Mouse (Mus musculus): ENCODE measurements around the gene Stard3nl.

The Stard3nl gene

DNA sequence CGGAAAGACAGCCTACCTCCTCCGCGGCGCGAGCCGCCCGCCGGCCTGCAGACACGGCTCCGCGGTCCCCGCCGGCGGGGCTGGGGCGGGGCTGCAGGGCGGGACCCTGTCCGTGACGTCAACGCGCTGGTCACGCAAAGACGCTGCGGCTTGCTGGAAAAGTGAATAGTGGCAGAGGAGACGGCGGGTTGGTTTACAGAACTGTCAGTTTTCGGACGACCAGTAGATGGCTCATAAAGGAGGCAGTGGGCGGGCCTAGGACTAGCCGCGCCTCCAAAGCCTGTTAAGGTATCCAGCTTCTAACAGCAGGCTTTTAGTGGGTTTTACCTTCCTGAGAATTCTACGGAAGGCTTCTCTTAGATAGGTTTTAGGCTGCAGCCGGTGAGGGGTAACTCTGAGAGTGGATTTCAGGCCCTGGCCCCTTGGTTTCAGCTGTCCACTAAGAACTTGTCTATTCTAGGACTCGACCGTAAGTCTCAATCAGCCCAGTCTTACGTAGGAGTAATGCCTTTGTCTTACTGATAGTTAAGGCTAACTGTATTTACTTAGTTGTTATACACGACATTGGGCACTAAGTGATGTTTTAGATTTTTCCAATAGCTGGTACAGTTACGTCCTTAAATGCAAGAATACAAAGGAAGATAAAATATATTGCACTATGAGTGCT lies at the start of gene Stard3nl:
Gene Stard3nl, minus strand, starts transcription at position 108 of the 667 bp plus-strand sequence.
- DNase-seq, result peak; percentile 99

DNA sequence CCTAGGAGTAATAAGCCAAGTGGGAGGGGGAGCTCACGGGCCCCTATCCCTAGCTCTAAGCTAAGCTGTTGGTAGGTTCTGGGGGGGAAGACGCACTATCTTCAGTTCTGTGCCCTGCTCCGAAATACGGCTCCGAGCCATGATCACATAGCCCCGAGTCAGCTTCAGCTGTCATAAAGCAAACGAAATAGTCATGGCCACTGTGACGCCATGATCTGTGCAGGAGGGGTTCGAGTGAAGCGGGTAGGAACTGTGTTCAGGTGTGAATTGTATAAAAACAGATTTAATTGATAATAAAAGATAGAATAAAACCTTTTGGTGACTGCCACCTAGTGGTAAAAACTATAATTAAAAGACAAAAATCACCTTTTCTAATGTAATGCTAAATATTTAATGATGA lies 42.4 kb upstream of the Stard3nl start:
- peak; percentile 36 for DNase-seq

DNA sequence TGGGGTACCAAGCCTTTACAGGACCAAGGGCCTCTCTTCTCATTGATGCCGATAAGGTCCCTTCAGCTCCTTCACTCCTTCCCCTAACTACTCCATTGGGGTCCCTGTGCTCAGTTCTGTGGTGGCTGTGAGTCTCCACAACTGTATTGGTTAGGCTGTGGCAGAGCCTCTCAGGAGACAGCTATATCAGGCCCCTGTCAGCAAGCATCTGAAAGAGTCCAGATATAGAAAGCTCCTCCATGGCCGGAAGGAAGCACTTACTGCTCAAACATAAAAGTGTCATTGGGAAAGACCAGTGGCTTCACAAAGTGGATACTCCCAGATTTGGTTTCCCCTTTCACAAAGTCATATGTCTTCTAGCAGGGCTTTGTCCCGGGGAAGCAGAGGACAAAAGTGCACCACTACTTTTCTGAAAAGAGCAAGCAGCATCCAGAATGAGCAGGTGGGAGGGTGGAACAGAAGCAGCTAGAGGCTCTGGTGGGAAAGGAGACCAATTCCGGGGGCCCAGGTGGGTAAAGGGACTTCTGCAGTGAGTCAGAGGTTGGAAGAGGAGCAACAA lies 34.3 kb upstream of the Stard3nl start:
- DNase-seq, result no peak

DNA sequence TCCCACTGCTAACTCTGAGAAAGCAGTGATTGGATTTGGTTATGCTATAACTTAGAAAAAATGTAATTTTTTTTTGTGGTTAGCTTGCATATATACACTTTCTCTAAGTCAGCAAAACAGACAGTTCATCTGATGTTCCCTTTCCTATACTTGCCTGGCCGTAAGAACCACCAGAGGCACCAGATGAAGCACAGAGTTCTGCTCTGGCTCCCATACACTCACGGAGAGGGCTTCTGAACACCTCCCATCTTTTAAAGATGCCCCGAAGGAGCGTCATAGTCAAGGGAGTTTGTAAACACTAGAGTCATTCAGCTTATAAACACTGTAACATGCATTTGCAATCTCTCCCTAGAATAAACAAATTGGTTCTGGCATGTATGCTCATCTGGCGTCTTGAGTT lies 32.5 kb upstream of the Stard3nl start:
- no peak for DNase-seq

DNA sequence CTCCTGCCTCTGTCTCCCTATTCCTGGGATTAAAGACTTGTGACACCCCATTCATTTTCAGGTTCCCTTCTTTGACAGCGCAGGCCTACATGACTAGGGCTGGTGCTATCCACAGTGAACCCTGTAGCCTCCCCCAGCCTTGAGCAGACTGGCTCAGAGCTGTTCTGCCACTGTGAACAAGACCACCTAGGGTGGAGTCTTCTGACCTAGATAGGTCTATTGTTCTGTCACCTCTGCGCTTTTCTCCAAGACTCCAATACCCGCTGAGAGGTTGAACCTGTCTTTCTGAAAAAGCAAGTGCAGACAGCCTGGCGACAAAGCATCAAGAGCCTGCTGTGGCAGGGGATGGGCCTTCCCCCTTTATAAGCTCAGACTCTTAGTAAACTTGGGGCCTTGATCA lies 29.0 kb upstream of the Stard3nl start:
- no peak for DNase-seq

DNA sequence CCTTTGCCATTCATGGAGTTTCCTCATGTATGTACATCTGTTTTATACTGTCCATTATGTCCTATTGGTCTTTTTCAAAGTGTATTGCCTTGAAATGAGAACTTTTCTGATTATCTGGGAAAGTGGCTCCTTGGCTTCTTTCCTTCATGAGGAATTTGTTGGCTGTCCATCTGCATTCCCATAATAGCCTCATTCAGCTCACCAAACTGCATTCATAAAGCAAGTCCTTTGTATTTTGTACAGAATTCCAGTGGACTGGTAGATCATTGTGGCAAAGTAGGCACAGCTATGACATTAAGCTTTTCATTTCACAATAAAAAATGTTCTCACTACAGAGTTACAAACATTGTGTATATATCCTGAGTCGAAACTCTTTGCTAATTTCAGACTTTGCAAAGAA lies 26.9 kb upstream of the Stard3nl start:
- no peak for DNase-seq

DNA sequence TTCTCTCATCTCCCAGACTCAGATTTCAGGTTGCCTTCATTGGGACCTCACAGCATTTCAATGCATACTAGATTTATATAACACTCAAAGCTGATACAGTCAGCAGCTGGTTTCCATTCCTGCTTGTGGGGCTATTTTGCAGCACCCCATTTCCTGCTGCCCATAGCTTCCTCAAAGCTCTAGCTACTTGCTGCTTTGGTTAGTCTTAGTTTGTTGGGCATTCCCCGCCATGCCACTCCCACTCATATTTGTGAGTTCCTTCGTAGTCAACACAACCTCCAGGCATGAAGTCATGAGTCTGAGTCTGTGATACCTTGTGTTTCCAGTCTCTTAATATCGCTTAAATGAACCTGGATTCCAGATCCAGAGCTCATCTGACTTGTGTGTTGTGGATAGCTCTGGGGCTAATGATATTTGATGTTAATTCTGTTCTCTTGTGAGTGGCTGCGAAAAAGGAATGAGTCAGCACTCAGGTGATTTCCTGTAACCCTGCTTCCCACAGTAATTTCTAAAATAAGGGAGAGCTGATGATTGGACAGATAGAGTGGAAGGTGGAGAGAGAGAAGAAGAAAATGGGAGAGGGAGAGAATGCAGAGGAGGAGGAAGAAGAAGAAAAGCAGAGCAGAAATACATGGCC lies 22.4 kb upstream of the Stard3nl start:
- DNase-seq, result no peak

DNA sequence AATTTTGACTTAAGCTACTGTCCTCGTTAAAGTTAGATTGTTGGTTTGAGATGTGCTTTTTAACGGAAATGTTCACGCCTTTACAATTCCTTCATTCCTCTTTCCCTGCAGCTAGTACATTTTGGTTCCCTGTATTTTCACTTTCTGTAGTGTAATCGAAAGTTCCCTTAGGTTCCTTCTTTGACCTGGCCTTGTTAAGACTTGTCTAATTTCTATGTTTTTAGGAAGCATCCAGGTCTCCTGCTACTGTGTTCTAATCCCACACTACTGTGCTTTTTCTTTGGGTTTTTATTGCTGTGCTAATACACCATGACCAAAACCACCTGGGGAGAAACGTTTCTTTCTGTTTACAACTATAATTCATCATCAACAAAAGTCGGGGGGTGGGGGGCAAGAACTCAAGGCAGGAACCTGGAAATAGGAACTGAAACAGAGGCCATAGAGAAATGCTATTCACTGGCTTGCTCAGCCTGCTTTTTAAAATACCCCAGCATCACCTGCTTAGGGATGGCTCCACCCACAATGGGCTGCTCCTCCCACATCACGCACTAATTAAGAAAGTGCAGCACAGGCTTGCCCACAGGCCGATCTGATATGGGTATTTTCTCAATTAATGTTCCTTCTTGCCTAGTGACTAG lies 20.4 kb upstream of the Stard3nl start:
- no peak for DNase-seq

DNA sequence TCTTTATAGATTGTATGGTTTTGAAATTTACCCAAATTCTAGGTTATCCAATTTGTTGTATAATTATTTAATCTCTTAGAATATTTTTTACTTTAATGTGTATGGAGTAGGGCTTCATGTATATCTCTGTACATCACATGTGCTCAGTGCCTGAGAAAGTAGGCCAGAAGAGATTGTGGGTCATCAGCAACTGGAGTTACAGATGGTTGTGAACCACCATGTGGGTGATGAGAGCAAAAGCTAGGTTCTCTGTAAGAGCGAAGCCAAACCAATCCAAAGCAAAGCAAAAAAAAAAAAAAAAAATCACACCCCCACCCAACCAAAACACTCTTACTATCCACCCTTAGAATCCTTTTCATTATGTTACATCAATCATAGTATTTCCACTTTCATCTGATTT lies 19.7 kb upstream of the Stard3nl start:
- no peak for DNase-seq

DNA sequence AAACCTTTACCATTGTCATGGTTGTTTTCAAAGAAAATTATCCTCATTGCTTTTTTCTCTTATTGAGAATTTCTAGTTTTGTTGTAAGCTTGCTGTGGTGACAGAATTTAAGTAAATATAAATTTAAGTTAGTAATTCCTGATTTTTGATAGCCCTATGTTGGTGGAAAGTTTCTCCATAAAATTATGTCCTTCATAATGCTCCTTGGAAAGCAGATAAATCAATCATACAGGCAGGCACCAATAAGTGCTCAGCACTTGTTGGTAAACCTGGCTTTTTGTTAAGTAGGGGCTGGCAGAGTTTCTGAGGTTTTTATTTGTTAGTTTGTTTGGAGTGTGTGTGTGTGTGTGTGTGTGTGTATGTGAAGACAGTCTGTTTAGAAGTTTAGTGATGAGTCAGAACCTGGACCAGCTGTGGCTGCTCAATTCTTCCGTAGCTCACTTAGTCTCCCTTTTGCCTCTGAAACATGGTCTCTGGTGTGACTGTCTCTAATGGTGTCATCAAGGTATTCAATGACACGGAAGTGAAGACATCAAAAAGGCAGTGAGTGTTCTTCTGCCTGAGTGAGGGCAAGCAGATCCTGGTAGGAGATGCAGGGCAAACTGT lies 16.8 kb upstream of the Stard3nl start:
- DNase-seq, result no peak

DNA sequence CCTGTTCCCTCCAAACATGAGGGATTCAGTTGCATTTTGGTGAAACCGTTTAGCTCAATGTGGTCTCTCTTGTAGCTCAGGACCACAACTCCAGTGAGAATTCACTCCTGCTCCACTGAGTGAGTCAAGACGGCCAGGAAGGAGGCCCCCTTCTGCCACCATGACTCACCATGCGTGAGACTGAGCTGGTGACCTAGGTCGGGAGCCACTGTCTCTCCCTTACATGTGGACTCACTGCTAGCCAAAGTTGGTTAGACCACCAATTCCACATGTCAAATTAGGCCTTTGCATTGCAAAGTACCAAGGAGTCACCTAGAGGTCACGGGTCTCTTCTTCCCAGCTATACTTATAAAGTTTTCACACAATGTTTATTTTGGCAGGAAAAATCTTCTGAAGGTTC lies 16.3 kb upstream of the Stard3nl start:
- DNase-seq, result no peak

DNA sequence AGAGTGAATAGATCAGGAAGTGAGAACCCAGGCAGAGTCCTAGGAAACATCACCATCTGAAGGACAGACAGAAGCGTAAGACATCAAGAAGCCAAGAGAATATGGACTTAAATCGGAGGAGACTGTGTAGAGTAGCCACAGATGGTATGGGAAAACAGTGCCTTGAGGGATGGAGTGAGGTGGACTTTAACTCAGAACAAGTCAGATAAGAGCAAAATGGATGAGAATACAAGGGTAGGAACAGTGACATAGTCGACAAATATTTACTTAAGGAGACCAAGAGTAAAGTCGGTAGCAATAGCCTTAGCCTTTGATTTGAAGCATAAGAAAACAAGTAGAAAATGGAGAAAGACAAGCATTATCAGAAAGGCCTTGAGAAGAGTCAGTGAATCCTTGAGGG lies 15.1 kb upstream of the Stard3nl start:
- DNase-seq, result no peak

DNA sequence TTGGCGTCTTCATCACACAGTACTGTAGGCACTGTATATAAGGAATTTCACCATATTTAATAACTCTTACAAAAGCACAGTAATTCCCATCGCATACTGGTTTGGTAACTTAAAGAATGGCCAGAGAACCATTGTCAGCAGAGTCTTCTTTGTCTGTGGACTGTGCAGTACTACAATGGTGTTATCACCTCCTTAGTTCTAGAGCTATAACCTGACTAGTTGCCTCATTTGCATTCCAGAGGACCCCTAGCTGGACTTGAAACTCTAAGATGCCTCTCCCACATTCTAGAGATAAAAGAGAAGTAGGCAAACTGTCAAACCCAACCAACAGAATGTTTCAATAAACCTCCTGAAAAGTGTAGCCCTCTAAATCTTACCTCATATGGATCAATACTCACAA lies 12.4 kb upstream of the Stard3nl start:
- DNase-seq, result no peak

DNA sequence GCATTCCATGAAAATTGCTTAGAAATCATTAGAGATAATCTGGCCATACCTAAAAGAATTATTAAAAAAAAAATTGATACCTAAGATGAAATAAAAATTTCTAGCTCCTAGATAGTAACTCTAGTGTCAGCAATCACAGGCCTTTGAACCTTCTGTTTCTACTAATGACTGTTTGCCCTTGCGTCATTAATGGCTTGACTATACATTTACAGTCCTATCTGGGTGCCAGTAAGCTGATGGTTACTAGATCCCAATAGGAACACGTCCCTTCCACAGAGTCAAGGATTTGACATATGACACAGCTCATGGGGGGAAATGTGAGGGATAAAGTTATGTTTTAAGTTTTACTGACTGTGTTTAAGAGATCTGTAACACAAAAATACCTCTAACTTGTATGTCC lies 9.0 kb upstream of the Stard3nl start:
- DNase-seq, result no peak

DNA sequence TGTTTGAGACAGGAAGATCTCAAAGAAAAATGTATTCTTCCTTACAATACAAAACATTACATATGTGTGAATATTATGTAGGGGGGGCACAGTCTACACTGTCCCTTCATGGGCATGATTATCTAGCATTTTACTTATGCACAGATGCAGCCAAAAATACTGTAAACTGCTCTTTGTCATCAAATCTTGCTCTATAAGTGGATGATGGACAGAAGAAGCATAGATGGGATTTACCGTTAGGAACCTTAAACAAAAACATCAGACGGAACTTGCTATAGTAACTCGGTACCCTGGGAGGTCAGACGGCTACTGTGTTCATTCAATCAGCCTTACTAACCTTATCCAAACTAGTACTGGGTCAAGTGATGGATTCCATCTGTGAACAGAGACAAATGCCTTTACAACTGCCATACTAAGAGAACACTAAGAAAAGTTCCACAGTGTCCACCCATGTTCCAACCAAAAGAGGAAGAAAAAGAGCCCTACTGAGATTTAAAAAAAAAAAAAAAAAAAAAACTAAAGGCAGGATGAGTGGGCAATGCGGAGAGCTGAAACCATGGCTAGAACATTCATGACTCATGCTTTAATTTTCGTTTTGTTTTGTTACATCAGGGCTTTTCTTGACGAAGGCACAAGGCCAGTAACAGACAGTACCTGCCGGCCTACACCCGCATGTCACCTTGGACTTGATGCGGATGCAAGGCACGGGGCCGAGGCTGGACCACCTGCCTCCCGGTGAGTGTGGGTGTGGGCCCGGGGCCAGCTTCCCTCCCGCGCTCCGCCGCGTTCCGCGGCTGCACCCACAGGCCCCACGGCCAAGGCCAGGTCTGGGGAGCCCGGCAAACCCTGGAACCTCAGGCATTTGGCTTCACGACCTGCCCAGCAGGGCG lies 552 bp downstream of the Stard3nl start:
- peak; percentile 28 for DNase-seq

DNA sequence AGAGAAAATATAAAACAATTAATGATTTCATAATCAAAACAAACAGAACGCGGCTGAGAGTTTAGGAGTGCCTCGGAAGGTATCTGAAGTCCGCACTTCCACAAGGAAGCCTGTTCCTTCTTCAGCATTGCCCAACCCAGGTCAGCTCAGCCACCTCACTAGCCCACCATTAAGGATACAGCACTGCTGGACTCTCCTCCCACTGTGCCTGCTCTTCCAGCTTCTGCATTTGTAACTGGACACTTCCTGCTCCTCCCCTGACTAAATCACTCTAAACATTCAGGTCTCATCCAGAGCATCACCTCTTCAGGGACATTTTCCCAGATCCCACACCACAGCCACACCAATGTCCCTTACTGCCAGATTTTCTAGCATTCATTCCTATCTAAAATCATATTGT lies 1.4 kb downstream of the Stard3nl start:
- peak; percentile 42 for DNase-seq

DNA sequence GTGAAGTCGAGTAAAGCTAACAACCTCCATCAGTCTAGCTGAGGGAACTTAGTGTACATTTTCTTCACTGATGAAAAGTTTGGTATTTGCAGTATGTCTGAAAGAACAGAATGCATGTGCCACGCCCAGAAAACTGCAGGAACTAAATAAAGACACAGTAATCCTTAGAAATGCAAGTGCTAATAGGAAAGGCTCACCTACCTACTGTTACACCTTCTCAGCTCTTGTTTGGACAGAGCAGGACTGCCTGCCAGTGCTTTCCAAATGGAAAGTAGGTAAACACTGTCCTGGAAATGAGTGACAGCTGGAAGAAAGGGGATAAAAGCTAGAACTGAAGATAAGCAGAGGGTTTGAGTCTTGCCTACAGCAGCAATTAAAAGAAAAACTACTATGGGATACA lies 1.9 kb downstream of the Stard3nl start:
- no peak for DNase-seq

DNA sequence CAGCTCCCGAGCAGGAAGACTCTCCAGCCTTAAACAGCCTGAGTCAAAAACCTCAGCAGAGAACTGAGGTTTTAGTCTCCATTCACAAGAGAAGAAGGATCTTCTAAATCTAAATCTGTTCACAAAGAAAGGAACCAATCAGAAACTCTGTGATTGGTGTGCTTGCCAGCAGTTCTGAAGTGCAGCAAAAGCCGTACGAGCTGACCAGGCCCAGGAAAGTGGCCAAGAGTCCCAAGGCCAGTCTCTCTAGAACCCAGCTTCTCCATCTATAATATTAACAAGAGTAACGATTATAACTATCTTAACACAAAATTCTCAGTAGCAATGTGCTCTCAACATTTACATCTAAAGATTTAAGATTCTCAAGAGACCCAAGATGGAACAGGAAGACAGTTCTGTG lies 4.0 kb downstream of the Stard3nl start:
- no peak for DNase-seq

DNA sequence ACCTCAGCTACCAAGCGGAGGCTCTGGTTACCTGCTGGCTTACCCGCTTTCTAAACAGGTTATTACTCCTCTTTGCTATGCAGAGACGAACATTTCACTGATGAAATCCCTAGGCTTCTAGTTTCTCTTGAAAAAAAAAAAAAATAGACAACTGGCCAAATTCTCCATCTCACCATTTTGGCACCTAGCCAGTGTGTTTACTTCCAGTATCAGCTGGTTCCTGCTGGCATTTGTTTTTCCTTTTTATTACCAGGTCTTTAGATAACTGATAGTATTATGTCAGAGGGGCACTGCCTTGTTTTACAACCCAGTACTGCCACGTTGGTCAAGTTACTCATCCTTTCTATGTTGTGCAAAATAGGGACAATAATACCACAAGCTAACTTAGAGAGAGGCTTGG lies 5.3 kb downstream of the Stard3nl start:
- peak; percentile 21 for DNase-seq

DNA sequence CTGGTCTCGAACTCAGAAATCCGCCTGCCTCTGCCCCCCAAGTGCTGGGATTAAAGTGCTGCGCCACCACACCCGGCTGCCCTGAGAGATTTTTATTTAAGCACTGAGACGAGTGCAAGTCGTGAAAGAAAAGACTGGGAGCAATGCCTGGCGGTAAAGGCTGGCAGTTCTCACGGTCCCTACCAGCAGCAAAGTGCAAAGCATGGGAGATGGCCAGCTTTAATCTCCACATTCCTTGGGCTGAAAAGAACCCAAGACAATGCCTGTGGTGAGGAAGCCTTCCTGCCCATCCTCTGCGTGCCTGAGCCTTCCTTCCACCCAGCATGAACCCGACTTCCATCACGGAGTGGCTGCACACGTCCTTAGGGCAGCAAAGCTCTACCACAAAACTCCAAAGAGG lies 5.7 kb downstream of the Stard3nl start:
- DNase-seq, result peak; percentile 31

DNA sequence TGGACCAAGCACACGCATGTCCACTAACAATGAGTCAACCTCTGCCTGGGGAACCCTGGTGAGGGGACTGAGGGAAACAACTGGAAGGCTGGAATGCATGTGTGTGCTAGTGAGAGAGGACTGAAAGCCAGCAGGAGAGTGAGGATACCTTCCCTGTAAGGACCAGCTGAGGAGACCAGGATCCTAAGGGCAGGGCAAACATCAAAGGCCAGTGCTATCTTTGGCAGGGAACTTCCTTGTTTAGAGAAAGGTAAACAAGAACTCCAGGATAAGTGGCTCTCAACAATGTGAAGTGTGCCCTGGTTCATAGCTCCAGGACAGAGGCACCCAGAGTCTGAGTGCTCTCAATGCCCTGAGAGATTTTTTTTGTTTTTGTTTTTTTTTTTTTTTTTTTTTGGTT lies 6.2 kb downstream of the Stard3nl start:
- DNase-seq, result no peak

DNA sequence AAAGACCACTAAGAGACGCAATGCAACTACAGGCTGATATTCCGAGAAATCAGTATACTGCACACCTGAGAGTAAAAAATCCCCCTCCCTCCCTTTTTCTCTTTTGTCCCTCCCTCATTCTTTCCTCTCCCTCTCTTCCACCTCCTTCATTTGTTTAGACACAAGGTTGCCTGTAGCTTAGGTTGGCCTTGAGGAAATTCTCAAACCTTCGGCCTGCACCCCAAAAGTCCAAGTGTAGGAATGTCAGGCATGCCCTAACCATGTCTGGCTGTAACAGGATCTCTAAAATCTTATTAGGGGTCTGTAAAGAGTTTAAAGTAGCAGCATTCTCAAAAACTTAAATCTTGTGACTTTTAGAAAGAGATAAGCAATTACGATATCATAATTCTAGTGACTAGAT lies 10.4 kb downstream of the Stard3nl start:
- no peak for DNase-seq

All from cerebellum, adult 9-11 months (tissue).